Mouse (Mus musculus) common myeloid progenitor, adult 5-6 weeks (primary cell): Measurements from ENCODE around the gene Cntd1. TPM values are rescaled to one million over a fixed set of nuclear protein-coding genes. Genes with fewer than 3 reads are reported as not detected.
"Not testable (repeated sequence)": the region's sequence is repeated elsewhere in the genome, so short reads cannot be mapped to it uniquely, and the experiment has no call there.

Experiments used
- ATAC-seq: replicated peaks from 2 replicates; pipeline ENCODE4 v1.8.0; 2016; ENCODE audit warnings: low read depth, mild to moderate bottlenecking, moderate TSS enrichment, inconsistent platforms; ENCODE audit not compliant: poor library complexity, severe bottlenecking
- total RNA-seq: library from RNA; stranded (forward); fragments of 200-1000, 187-1606 nt; gene quantifications from 2 replicates; pipeline ENCODE4 v1.2.3, GENCODE M21; 2017

The Cntd1 gene
- total RNA-seq, 1 experiment from 2014 or later = 1.5 TPM

GRCm38 (mm10) chr11:101326147-101326546 is 47.3 kb downstream of the Cntd1 start:
- no peak for ATAC-seq

DNA sequence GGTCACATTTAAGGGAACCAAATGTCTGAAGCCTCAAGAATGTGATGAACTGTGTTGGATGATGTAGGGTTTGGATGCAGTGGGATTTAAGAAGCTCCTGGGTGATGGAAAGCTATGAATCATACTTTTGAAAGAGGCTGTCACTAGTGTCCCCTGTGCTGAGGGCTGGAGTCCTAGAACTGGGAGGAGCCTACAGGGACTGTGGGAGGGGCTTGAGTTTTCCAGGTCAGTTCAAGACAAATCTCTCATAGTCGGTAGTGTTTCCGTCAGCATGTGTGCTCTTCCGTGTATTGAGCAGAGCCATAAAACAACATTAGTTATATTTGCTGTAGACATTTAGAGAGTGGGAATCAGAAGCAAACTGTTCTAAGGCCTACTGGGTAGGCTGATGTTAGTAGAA is 48.5 kb downstream of the Cntd1 start:
- no peak for ATAC-seq

DNA sequence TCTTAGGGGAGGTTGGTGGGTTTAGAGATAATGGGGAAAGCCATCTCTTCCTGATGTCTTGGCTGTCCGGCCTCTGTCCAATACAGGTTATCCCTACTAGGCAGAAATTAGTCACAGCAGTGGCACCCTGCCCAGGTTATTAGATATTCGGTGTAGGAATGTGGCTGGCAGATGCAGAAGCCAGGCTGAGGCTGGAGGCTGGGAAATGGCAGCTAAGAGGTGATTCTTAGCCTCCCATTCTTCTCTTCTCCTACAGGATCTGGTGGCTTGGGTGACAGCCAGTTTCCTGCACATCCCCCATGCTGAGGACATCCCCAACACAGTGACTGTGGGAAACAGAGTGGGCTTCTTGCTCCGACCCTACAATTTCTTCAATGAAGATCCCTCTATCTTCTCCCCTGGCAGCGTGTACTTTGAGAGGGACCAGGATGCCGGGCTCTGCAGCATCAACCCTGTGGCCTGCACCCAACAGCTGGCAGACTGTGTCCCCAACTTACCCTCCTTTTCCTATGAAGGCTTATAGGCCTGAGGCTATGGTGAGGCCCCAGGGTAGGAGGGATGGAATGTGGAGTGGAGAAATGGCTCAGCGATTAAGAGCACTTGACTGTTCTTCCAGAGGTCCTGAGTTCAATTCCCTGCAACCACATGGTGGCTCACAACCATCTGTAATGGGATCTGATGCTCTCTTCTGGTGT is 50.3 kb downstream of the Cntd1 start:
- ATAC-seq = no peak

DNA sequence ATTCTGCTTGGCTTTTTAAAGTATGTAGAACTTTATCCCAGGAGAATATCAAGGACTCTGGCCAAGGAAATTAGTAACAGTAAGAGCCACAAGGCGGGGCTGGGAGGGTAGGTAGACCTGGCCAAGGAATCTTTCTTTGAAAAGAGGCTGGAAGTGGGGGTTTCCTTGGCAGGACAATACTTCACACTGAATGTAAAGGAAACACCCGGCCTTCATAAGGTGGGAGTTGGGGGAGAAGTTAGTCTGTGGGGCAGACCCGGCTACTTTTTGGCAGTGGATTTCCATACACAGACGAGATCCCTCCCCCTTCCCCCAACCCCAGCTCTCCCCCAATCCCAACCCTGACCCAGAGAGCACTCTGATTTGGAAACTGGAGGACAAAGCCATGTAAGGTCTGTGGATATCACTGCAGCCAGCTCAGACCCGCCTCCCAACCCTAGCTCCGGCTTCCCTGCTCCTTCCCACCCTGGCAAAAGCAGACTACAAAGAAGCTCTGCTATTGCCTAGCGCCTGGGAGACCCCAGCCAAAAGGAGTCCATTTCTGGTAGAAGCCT is 51.6 kb downstream of the Cntd1 start, which contains the start of gene Aoc3:
Aoc3 (plus strand) TSS at position 235 of the 554 bp plus-strand sequence.
- no peak for ATAC-seq

- ATAC-seq = not testable (repeated sequence)
Measured at GRCm38 (mm10) chr11:101330961-101331360, 52.1 kb downstream of the Cntd1 start.

- ATAC-seq = no peak
Measured at GRCm38 (mm10) chr11:101332537-101332936, 53.7 kb downstream of the Cntd1 start.

DNA sequence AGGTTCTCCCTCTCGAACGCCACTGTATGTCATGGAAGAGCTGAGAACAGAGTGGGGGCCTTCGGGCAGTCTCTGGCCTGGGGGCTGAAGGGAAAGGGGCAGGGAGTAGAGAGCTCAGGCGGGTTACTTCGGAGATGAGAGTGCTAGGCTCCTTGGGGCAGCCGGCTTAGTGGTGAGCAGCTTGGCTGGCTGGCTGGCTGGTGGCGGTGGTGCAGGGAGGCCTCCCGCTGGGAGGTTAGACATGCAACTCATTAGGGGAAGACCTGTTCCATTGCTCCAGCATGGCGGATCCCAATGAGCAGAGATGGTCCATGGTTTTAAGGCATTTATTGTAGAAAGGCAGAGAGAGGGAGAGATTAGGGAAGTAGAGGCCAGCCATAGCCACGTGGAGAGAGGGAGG is 55.2 kb downstream of the Cntd1 start:
- no peak for ATAC-seq

DNA sequence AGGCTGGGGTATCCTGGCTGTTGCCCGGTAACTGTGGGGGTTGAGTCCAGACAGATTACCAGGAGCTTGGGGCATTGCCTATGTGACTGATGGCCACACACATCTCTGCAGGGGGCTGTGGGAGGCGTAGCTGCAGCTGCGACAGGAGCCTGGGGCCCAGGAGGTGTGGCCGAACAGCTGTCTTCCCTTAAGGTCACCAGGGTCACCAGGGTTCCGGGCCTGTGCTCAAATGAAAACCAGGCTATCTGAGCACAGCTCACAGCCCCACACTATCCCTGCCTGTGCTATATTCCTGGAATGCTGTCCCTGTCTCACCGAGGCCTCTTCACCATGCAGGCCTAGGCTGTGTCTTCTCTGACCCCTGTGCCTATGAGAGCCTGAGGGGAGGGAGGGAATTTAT is 55.7 kb downstream of the Cntd1 start:
- ATAC-seq = no peak

GRCm38 (mm10) chr11:101335685-101336084 is 56.9 kb downstream of the Cntd1 start:
- ATAC-seq = no peak

- peak; percentile 90 for ATAC-seq
Measured at GRCm38 (mm10) chr11:101338123-101338760, 59.4 kb downstream of the Cntd1 start.

Other genes starting within 250 kb of the Cntd1 start
- gene Naglu, start 209.0 kb upstream of the Cntd1 start, total RNA-seq = 4.5 and 8.3 TPM in 2 replicates
- 1.2 TPM in 1 of 2 replicates, not detected in the other for gene Hsd17b1, start 200.6 kb upstream of the Cntd1 start, total RNA-seq
- 13.3 and 23.2 TPM in 2 replicates for gene Coasy, start 196.4 kb upstream of the Cntd1 start, total RNA-seq
- 30.0 and 31.1 TPM in 2 replicates for gene Mlx, start 191.7 kb upstream of the Cntd1 start, total RNA-seq
- gene Psmc3ip, start 183.6 kb upstream of the Cntd1 start, total RNA-seq = 46.7 and 57.6 TPM in 2 replicates
- gene Retreg3, start 159.1 kb upstream of the Cntd1 start, total RNA-seq = 21.7 and 32.1 TPM in 2 replicates
- gene Tubg1, start 159.1 kb upstream of the Cntd1 start, total RNA-seq = 32.5 and 37.8 TPM in 2 replicates
- not detected in 2 replicates for gene Tubg2, start 123.1 kb upstream of the Cntd1 start, total RNA-seq
- 0.05 TPM in 2 replicates for gene Cntnap1, start 108.5 kb upstream of the Cntd1 start, total RNA-seq
- gene Plekhh3, start 107.7 kb upstream of the Cntd1 start, total RNA-seq = 0.15 and 0.32 TPM in 2 replicates
- gene Ccr10, start 103.6 kb upstream of the Cntd1 start, total RNA-seq = not detected in 2 replicates
- 15.3 and 22.8 TPM in 2 replicates for gene Ezh1, start 52.5 kb upstream of the Cntd1 start, total RNA-seq
- gene Ramp2, start 33.0 kb upstream of the Cntd1 start, total RNA-seq = 0.58 TPM in 1 of 2 replicates, not detected in the other
- gene Vps25, start 25.3 kb upstream of the Cntd1 start, total RNA-seq = 51.5 and 61.9 TPM in 2 replicates
- not detected in 2 replicates for gene Wnk4, start 18.4 kb upstream of the Cntd1 start, total RNA-seq
- gene Coa3, start 102 bp downstream of the Cntd1 start, total RNA-seq = 34.3 and 43.1 TPM in 2 replicates
- 152 and 208 TPM in 2 replicates for gene Becn1, start 23.3 kb downstream of the Cntd1 start, total RNA-seq
- 112 and 153 TPM in 2 replicates for gene Psme3, start 37.2 kb downstream of the Cntd1 start, total RNA-seq
- 0.78 and 2.4 TPM in 2 replicates for gene Aoc2, start 46.1 kb downstream of the Cntd1 start, total RNA-seq
- under 0.01 and 0.29 TPM in 2 replicates for gene Aoc3, start 51.6 kb downstream of the Cntd1 start, total RNA-seq
- gene G6pc, start 88.5 kb downstream of the Cntd1 start, total RNA-seq = not detected in 2 replicates
- 51.6 and 69.0 TPM in 2 replicates for gene Aarsd1, start 138.6 kb downstream of the Cntd1 start, total RNA-seq
- gene Gm27029, start 145.8 kb downstream of the Cntd1 start, total RNA-seq = 1.1 and 17.0 TPM in 2 replicates
- 3.1 and 5.4 TPM in 2 replicates for gene Rundc1, start 146.1 kb downstream of the Cntd1 start, total RNA-seq
- not detected in 2 replicates for gene Ptges3l, start 146.3 kb downstream of the Cntd1 start, total RNA-seq
- 3,230 and 4,557 TPM in 2 replicates for gene Rpl27, start 163.3 kb downstream of the Cntd1 start, total RNA-seq
- gene Ifi35, start 169.4 kb downstream of the Cntd1 start, total RNA-seq = 29.9 and 33.1 TPM in 2 replicates
- 2.8 and 3.1 TPM in 2 replicates for gene Rnd2, start 186.0 kb downstream of the Cntd1 start, total RNA-seq
- gene Vat1, start 187.2 kb downstream of the Cntd1 start, total RNA-seq = 14.4 and 15.5 TPM in 2 replicates